Mouse (Mus musculus) stomach, embryonic 15.5 days (tissue): Measurements from ENCODE around the gene Ankrd66. TPM values are rescaled to one million over a fixed set of nuclear protein-coding genes. Genes with fewer than 3 reads are reported as not detected.
"Not testable (repeated sequence)": the region's sequence is repeated elsewhere in the genome, so short reads cannot be mapped to it uniquely, and the experiment has no call there.

Source experiments
- ATAC-seq: fragments of 200-750 bp; cut with Nextera tagmentation; 2 replicates; pipeline ENCODE4 v1.8.0; 2017; ENCODE audit warnings: low read depth, moderate number of reproducible peaks, moderate TSS enrichment; ENCODE audit not compliant: insufficient read depth, low FRiP score
- H3K27ac ChIP-seq: fragments of 300-500 bp; sonication (generic); 2 replicates; pipeline ENCODE4 v1.5.1; 2015; ENCODE audit warnings: mild to moderate bottlenecking, inconsistent platforms
- H3K27me3 ChIP-seq: fragments of 300-500 bp; sonication (generic); replicated peaks from 2 replicates; pipeline ENCODE4 v1.6.1; 2015; ENCODE audit warnings: inconsistent platforms
- H3K36me3 ChIP-seq: fragments of 300-500 bp; sonication (generic); 2 replicates; pipeline ENCODE4 v1.6.1; 2015; ENCODE audit warnings: inconsistent platforms
- H3K4me1 ChIP-seq: fragments of 300-500 bp; sonication (generic); 2 replicates; pipeline ENCODE4 v1.6.1; 2015; ENCODE audit warnings: inconsistent platforms
- H3K4me2 ChIP-seq: fragments of 300-500 bp; sonication (generic); 2 replicates; pipeline ENCODE4 v1.6.1; 2015; ENCODE audit warnings: mild to moderate bottlenecking, inconsistent platforms
- H3K4me3 ChIP-seq: fragments of 300-500 bp; sonication (generic); replicated peaks from 2 replicates; pipeline ENCODE4 v1.5.1; 2015; ENCODE audit warnings: inconsistent platforms
- H3K9ac ChIP-seq: fragments of 300-500 bp; sonication (generic); 2 replicates; pipeline ENCODE4 v1.6.1; 2015; ENCODE audit warnings: inconsistent platforms
- H3K9me3 ChIP-seq: fragments of 300-500 bp; sonication (generic); 2 replicates; pipeline ENCODE4 v1.6.1; 2016; ENCODE audit warnings: inconsistent platforms
- WGBS: fragments of 180-500 bp; shearing (Covaris S2); methylation state at CpG from one replicate; pipeline ENCODE4 v1.1.7; 2015; 5-methylcytosine and 5-hydroxymethylcytosine counted together
- polyA plus RNA-seq: library from polyadenylated mRNA; unstranded; fragments of >200 nt; fragmentation: Nextera tagmentation; extraction: Ambion mirVana; gene quantifications from 2 replicates; pipeline ENCODE4 v1.2.1, GENCODE M21; 2015

Gene Ankrd66
- polyA plus RNA-seq, 1 experiment from 2014 or later: 0.17 TPM

GRCm38 (mm10) chr17:43495502-43495901, 47.9 kb downstream of the Ankrd66 start:
- no peak for ATAC-seq
- Histone ChIP-seq H3K9ac (no peak overlapping the region), H3K4me2 (no peak overlapping the region), H3K4me3 (no peak overlapping the region), H3K4me1 (no peaks in the 10 kb centered on the region), H3K9me3 (no peaks in the 10 kb centered on the region), H3K27ac (no peak overlapping the region), H3K36me3 (no peaks in the 10 kb centered on the region), H3K27me3 (no peaks in the 10 kb centered on the region)
- 75% methylated on average over 5 of the region's 5 CpGs for WGBS

- whole genome bisulfite sequencing: 99% methylated on average over 10 of the region's 10 CpGs
- not testable (repeated sequence) for H3K9ac ChIP-seq, H3K4me2 ChIP-seq, H3K9me3 ChIP-seq, ATAC-seq, H3K36me3 ChIP-seq, H3K4me3 ChIP-seq, H3K4me1 ChIP-seq, H3K27me3 ChIP-seq, H3K27ac ChIP-seq
These were observed 53.1 kb downstream of the Ankrd66 start for GRCm38 (mm10) chr17:43490371-43490770.

- Histone ChIP-seq H3K9me3 (no peaks in the 10 kb centered on the region), H3K36me3 (no peaks in the 10 kb centered on the region), H3K4me2 (no peak overlapping the region), H3K4me1 (no peaks in the 10 kb centered on the region), H3K9ac (no peak overlapping the region), H3K27ac (no peak overlapping the region), H3K27me3 (no peaks in the 10 kb centered on the region), H3K4me3 (no peak overlapping the region)
- no peak for ATAC-seq
- 82% methylated on average over 2 of the region's 2 CpGs for WGBS
These were observed 54.8 kb downstream of the Ankrd66 start for GRCm38 (mm10) chr17:43488439-43489151.

GRCm38 (mm10) chr17:43485982-43486381, 57.5 kb downstream of the Ankrd66 start:
- Histone ChIP-seq H3K4me2 (no peak overlapping the region), H3K9ac (no peak overlapping the region), H3K9me3 (no peaks in the 10 kb centered on the region), H3K36me3 (no peaks in the 10 kb centered on the region), H3K4me1 (no peaks in the 10 kb centered on the region), H3K27ac (no peak overlapping the region), H3K27me3 (no peaks in the 10 kb centered on the region), H3K4me3 (no peak overlapping the region)
- ATAC-seq: no peak
- WGBS: 78% methylated on average over 3 of the region's 3 CpGs

Other genes starting within 250 kb of the Ankrd66 start
- 10.1 and 12.3 TPM in 2 replicates for gene Adgrf5, start 183.2 kb downstream of the Ankrd66 start, polyA plus RNA-seq
- gene Mep1a, start 40.8 kb downstream of the Ankrd66 start, polyA plus RNA-seq: 5.6 and 6.9 TPM in 2 replicates
- gene Pla2g7, start 24.5 kb upstream of the Ankrd66 start, polyA plus RNA-seq: 11.3 and 12.0 TPM in 2 replicates
- gene Tdrd6, start 86.7 kb upstream of the Ankrd66 start, polyA plus RNA-seq: 0.04 and 0.14 TPM in 2 replicates
- gene Slc25a27, start 123.6 kb upstream of the Ankrd66 start, polyA plus RNA-seq: 19.6 and 19.8 TPM in 2 replicates
- 24.5 and 24.7 TPM in 2 replicates for gene Cyp39a1, start 123.8 kb upstream of the Ankrd66 start, polyA plus RNA-seq